Mouse (Mus musculus) MEL (cell line): ENCODE data around the gene Fscn2. TPM values are rescaled to one million over a fixed set of nuclear protein-coding genes. Genes with fewer than 3 reads are reported as not detected.

Experiments
- DNase-seq: peaks from one replicate; pipeline ENCODE4 v3.0.0; 2011; ENCODE audit warnings: low read depth, low spot score
- H3K27ac ChIP-seq: 2 replicates; pipeline ENCODE4 v1.5.1; 2012; ENCODE audit warnings: low read depth, mild to moderate bottlenecking, control low read depth, low read length, moderate library complexity; ENCODE audit not compliant: control insufficient read depth
- H3K27me3 ChIP-seq, 2 experiments: fragments of 150-350 bp in 1 of 2; sonication (generic) in 1 of 2; 2 replicates each; pipeline ENCODE4 v1.6.1; 2012; ENCODE audit warnings: low read length in 2 of 2, mild to moderate bottlenecking in 2 of 2, improper control_type of control experiment in 1 of 2, moderate library complexity in 1 of 2; ENCODE audit not compliant: insufficient read depth in 2 of 2, control insufficient read depth in 1 of 2
- H3K36me3 ChIP-seq, 2 experiments: 2 replicates each; pipeline ENCODE4 v1.6.1; 2012 to 2014; ENCODE audit warnings: low read length in 2 of 2, improper control_type of control experiment in 1 of 2, inconsistent platforms in 1 of 2, mild to moderate bottlenecking in 1 of 2; ENCODE audit not compliant: insufficient read depth in 2 of 2, control insufficient read depth in 1 of 2
- H3K4me1 ChIP-seq, 2 experiments: fragments of 150-350 bp in 1 of 2; sonication (generic) in 1 of 2; 2 replicates each; pipeline ENCODE4 v1.6.1; 2012; ENCODE audit warnings: low read length in 2 of 2, improper control_type of control experiment in 1 of 2, mild to moderate bottlenecking in 1 of 2; ENCODE audit not compliant: insufficient read depth in 2 of 2, control insufficient read depth in 1 of 2
- H3K4me3 ChIP-seq, 2 experiments: fragments of 150-350 bp in 1 of 2; sonication (generic) in 1 of 2; 2 replicates each; pipeline ENCODE4 v1.5.1; 2012; ENCODE audit warnings: low read depth in 2 of 2, low read length in 2 of 2, mild to moderate bottlenecking in 2 of 2, moderate library complexity in 2 of 2, control low read depth in 1 of 2, improper control_type of control experiment in 1 of 2; ENCODE audit not compliant: control insufficient read depth in 1 of 2, insufficient read depth in 1 of 2
- H3K79me2 ChIP-seq: 2 replicates; pipeline ENCODE4 v1.6.1; 2012; ENCODE audit warnings: mild to moderate bottlenecking, low read length, moderate library complexity; ENCODE audit not compliant: control insufficient read depth, poor library complexity, insufficient read depth
- H3K9ac ChIP-seq: 2 replicates; pipeline ENCODE4 v1.6.1; 2012; ENCODE audit warnings: low read depth, mild to moderate bottlenecking, control low read depth, low read length, moderate library complexity; ENCODE audit not compliant: control insufficient read depth, poor library complexity, severe bottlenecking
- H3K9me3 ChIP-seq: fragments of 150-350 bp; sonication (generic); replicated peaks from 2 replicates; pipeline ENCODE4 v1.6.1; 2012; ENCODE audit warnings: mild to moderate bottlenecking, low read length, improper control_type of control experiment, moderate library complexity; ENCODE audit not compliant: insufficient read depth
- CHD1 ChIP-seq: IDR thresholded peaks from 2 replicates; pipeline ENCODE4 v1.6.1; 2012; ENCODE audit warnings: low read depth, mild to moderate bottlenecking, inconsistent platforms, low read length, improper control_type of control experiment
- CHD2 ChIP-seq: IDR thresholded peaks from 2 replicates; pipeline ENCODE4 v1.6.1; 2011; ENCODE audit warnings: low read length, improper control_type of control experiment
- CTCF ChIP-seq, 3 experiments: IDR thresholded peaks in 2 of 3; conservative IDR thresholded peaks in 1 of 3; 2 replicates each; pipeline ENCODE4 v1.5.1; 2011 to 2012; ENCODE audit warnings: low read length in 3 of 3, low read depth in 2 of 3, mild to moderate bottlenecking in 2 of 3, improper control_type of control experiment in 1 of 3, inconsistent platforms in 1 of 3, mixed read lengths in 1 of 3, moderate library complexity in 1 of 3; ENCODE audit not compliant: control insufficient read depth in 1 of 3, insufficient read depth in 1 of 3, poor library complexity in 1 of 3, severe bottlenecking in 1 of 3
- ELF1 ChIP-seq: IDR thresholded peaks from 2 replicates; pipeline ENCODE4 v1.6.1; 2014; ENCODE audit warnings: low read depth, mild to moderate bottlenecking, inconsistent platforms, low read length, improper control_type of control experiment, moderate library complexity
- ETS1 ChIP-seq: IDR thresholded peaks from 2 replicates; pipeline ENCODE4 v1.6.1; 2012; ENCODE audit warnings: low read depth, mild to moderate bottlenecking, inconsistent platforms, low read length, improper control_type of control experiment, moderate library complexity
- MEF2A ChIP-seq: IDR thresholded peaks from 2 replicates; pipeline ENCODE4 v1.6.1; 2014; ENCODE audit warnings: low read depth, mild to moderate bottlenecking, inconsistent platforms, low read length, improper control_type of control experiment; ENCODE audit not compliant: poor library complexity, insufficient replicate concordance, severe bottlenecking; ENCODE audit errors: extremely low read depth
- NELFE ChIP-seq: IDR thresholded peaks from 2 replicates; pipeline ENCODE4 v1.6.1; 2011; ENCODE audit warnings: low read depth, low read length, improper control_type of control experiment
- POLR2AphosphoS5 ChIP-seq: IDR thresholded peaks from 2 replicates; pipeline ENCODE4 v1.6.1; 2012; ENCODE audit warnings: low read depth, borderline replicate concordance, mild to moderate bottlenecking, inconsistent platforms, low read length, moderate library complexity, mixed read lengths
- RCOR1 ChIP-seq: IDR thresholded peaks from 2 replicates; pipeline ENCODE4 v1.6.1; 2012; ENCODE audit warnings: low read depth, mild to moderate bottlenecking, inconsistent platforms, low read length, improper control_type of control experiment
- SIN3A ChIP-seq: IDR thresholded peaks from 2 replicates; pipeline ENCODE4 v1.6.1; 2012; ENCODE audit warnings: low read length, improper control_type of control experiment, inconsistent platforms
- TBP ChIP-seq: IDR thresholded peaks from 2 replicates; pipeline ENCODE4 v1.8.0; 2011; ENCODE audit warnings: low read depth, low read length, improper control_type of control experiment
- TCF12 ChIP-seq: IDR thresholded peaks from 2 replicates; pipeline ENCODE4 v1.6.1; 2014; ENCODE audit warnings: low read depth, mild to moderate bottlenecking, inconsistent platforms, low read length, improper control_type of control experiment, moderate library complexity
- USF2 ChIP-seq, 2 experiments: IDR thresholded peaks; 2 replicates each; pipeline ENCODE4 v1.6.1; 2011 to 2012; ENCODE audit warnings: improper control_type of control experiment in 2 of 2, low read length in 2 of 2, borderline replicate concordance in 1 of 2, inconsistent platforms in 1 of 2, low read depth in 1 of 2, mild to moderate bottlenecking in 1 of 2; ENCODE audit not compliant: insufficient read depth in 1 of 2
- ZC3H11A ChIP-seq: IDR thresholded peaks from 2 replicates; pipeline ENCODE4 v1.6.1; 2012; ENCODE audit warnings: low read depth, mild to moderate bottlenecking, inconsistent platforms, low read length, improper control_type of control experiment
- ZKSCAN1 ChIP-seq: IDR thresholded peaks from 2 replicates; pipeline ENCODE4 v1.6.1; 2012; ENCODE audit warnings: low read depth, mild to moderate bottlenecking, inconsistent platforms, low read length, improper control_type of control experiment, moderate library complexity
- ZMIZ1 ChIP-seq: IDR thresholded peaks from 2 replicates; pipeline ENCODE4 v1.6.1; 2012; ENCODE audit warnings: low read depth, mild to moderate bottlenecking, inconsistent platforms, low read length, improper control_type of control experiment, moderate library complexity
- ZNF384 ChIP-seq: IDR thresholded peaks from 2 replicates; pipeline ENCODE4 v1.6.1; 2012; ENCODE audit warnings: low read depth, mild to moderate bottlenecking, inconsistent platforms, low read length, improper control_type of control experiment
- polyA plus RNA-seq, 2 experiments: library from polyadenylated mRNA; stranded (reverse) in 1 of 2; unstranded in 1 of 2; fragments of >175 nt in 1 of 2; fragments of >200 nt in 1 of 2; gene quantifications; 2 replicates each; pipeline versions ENCODE4 v1.2.1 to v1.2.4; 2012; ENCODE audit warnings: low replicate concordance in 2 of 2, low read depth in 1 of 2; ENCODE audit not compliant: insufficient read length in 2 of 2, insufficient read depth in 1 of 2, missing spikeins in 1 of 2
- total RNA-seq: library from RNA; depleted of rRNA; stranded (reverse); fragments of 300-350 nt; gene quantifications from 2 replicates; pipeline ENCODE4 v1.2.3, GENCODE M21; 2012

Fscn2 gene
- total and polyA plus RNA-seq, 3 experiments = 0.61 to 0.62 TPM; not detected in 1

GRCm38 (mm10) chr11:120317456-120317855 lies 43.9 kb upstream of the Fscn2 start:
- H3K4me1 ChIP-seq = peaks cover 2 to 13% of the 10 kb centered on the region in 2 experiments; a peak in 3 of 4 replicates
- peaks cover 0 to 7% of the 10 kb centered on the region in 2 experiments; a peak in 2 of 4 replicates for H3K36me3 ChIP-seq
- peak overlapping the region; percentile 77 for H3K9ac ChIP-seq
- peak overlapping the region; percentile 93 for H3K27ac ChIP-seq
- H3K4me3 ChIP-seq = peak overlapping the region; percentile 59 to 65; a peak in 3 of 4 replicates
- no peak for DNase-seq
- no peak for TF ChIP-seq CHD1
- no peak for TF ChIP-seq SIN3A
- no peak for TF ChIP-seq RCOR1
- TF ChIP-seq USF2 (IDR thresholded peaks at IDR 0.05; ENCODE audit: borderline replicate concordance in 1 of 2, insufficient read depth in 1 of 2, low read depth in 1 of 2, low read length in 2 of 2) = no peak
- no peak for TF ChIP-seq ZMIZ1
- TF ChIP-seq NELFE = no peak
- TF ChIP-seq ETS1 = no peak
- no peak for TF ChIP-seq CHD2
- no peak for TF ChIP-seq ZC3H11A
- no peak for TF ChIP-seq ZNF384
- no peak for TF ChIP-seq ZKSCAN1
- TF ChIP-seq MEF2A = no peak
- TF ChIP-seq ELF1 = no peak
- TF ChIP-seq, all 39 proteins: peak for 0
- peaks cover 2% of the 10 kb centered on the region; the same call in 1 of the 2 replicates for H3K79me2 ChIP-seq
- no peaks in the 10 kb centered on the region for H3K27me3 ChIP-seq
- no peaks in the 10 kb centered on the region for H3K9me3 ChIP-seq

- DNase-seq = no peak
- Histone ChIP-seq H3K9me3 (no peaks in the 10 kb centered on the region), H3K9ac (no peak overlapping the region), H3K27ac (no peak overlapping the region), H3K36me3 (peaks cover 0 to 7% of the 10 kb centered on the region in 2 experiments; a peak in 2 of 4 replicates), H3K4me3 (no peak overlapping the region), H3K79me2 (peaks cover 2% of the 10 kb centered on the region; the same call in 1 of the 2 replicates), H3K4me1 (peaks cover 2 to 13% of the 10 kb centered on the region in 2 experiments; a peak in 3 of 4 replicates), H3K27me3 (no peaks in the 10 kb centered on the region)
- TF ChIP-seq SIN3A (no peak), TBP (no peak), USF2 (IDR thresholded peaks at IDR 0.05; ENCODE audit: borderline replicate concordance in 1 of 2, insufficient read depth in 1 of 2, low read depth in 1 of 2, low read length in 2 of 2) (no peak), ZC3H11A (no peak), POLR2AphosphoS5 (no peak), TCF12 (no peak), CTCF (IDR thresholded peaks at IDR 0.05 in 2 of 3, conservative IDR thresholded peaks at IDR 0.05 in 1 of 3; ENCODE audit: control insufficient read depth in 1 of 3, insufficient read depth in 1 of 3, low read depth in 2 of 3, low read length in 3 of 3, poor library complexity in 1 of 3, severe bottlenecking in 1 of 3) (no peak), NELFE (no peak)
Observed at GRCm38 (mm10) chr11:120319310-120319709, 42.0 kb upstream of the Fscn2 start.
